Mouse (Mus musculus): ENCODE results near the gene Rapgef2.

Gene Rapgef2

GRCm38 (mm10) chr3:79286376-79287107, at the start of gene Rapgef2:
Gene Rapgef2 (minus strand): TSS chr3:79286517.
- no peak for DNase-seq

DNA sequence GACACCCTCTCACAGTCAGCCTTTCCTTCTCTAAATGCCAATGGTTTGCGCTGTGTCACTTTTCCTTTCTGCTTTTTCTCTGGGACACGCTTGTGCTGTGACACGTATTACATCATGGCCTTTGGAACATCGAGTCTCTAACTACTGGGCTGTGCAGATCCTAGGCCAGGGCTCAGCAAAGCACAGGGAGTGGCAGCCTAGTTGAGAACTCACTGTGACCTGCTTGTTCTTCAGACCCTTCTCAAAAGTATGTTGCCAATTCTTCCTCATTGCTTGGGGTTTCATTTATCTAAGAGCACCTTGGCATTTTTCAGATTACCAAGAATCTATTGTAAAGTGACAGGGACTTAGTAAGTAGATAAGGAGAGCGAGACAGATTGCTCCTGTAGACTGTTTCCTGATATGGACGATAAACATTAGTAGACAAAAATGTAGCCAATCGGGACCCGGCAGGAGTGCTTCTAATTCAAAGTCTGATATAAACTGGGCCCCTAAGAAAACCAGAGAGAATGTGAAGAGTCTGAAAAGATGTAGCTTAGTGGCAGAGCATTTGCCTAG, 47.4 kb upstream of the Rapgef2 start:
- DNase-seq = no peak

- DNase-seq = no peak
Observed at GRCm38 (mm10) chr3:79333051-79333450, 46.7 kb upstream of the Rapgef2 start.

DNA sequence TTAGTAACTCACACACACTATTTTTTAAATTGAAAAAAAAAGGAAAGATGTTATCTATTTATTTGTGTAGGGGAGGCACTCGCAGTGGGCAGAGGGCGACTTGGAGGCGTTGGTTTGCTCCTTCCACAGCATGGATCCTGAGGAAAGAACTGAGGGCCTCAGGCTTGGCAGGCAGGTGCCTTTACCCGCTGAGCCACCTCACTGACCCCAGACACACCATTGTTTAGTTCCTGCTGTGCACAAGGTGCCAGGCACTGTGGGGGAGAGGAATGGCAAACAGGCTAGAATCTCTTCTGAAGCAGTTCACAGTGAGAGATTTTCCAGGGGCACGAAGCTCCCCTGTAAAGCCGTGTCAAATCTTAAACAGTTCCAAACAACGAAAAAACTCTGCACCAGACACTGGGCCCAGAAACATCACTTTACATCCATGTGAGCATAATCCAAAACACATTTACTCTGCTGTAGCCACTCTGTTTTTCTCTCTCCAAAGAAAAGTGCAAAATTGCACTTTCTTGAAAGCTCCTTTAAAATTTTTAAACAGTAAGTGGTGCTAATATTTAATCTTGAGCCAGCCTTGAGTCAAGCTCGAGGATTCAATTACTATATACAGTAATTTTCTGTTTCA, 43.5 kb upstream of the Rapgef2 start:
- DNase-seq = no peak

- DNase-seq = no peak
Observed at GRCm38 (mm10) chr3:79324697-79325526, 38.6 kb upstream of the Rapgef2 start.

- DNase-seq = peak; percentile 69
Observed at GRCm38 (mm10) chr3:79314006-79314698, 27.8 kb upstream of the Rapgef2 start.

- DNase-seq = no peak
Observed at GRCm38 (mm10) chr3:79311895-79312294, 25.6 kb upstream of the Rapgef2 start.

DNA sequence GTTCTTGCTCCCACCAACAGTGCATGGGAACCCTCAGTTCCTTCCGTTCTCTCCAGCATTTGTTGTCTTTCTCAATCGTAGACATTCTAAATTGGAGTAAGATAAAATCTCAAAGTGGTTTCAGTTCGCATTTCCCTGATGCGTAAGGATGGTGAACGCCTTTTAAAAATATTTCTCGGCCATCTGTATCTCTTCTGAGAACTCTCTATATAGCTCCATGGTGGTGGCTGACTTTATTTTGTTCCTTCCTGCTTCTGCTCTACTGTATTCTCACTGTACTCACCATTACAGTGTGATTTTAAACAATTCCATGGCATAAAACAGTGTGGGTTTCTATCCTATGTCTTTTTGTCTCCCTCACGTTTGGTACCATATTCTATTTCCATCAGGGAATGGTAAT, 23.9 kb upstream of the Rapgef2 start:
- no peak for DNase-seq

GRCm38 (mm10) chr3:79308605-79309004, 22.3 kb upstream of the Rapgef2 start:
- no peak for DNase-seq

- no peak for DNase-seq
Observed at GRCm38 (mm10) chr3:79299401-79299800, 13.1 kb upstream of the Rapgef2 start.

- DNase-seq = no peak
Observed at GRCm38 (mm10) chr3:79297281-79297680, 11.0 kb upstream of the Rapgef2 start.

DNA sequence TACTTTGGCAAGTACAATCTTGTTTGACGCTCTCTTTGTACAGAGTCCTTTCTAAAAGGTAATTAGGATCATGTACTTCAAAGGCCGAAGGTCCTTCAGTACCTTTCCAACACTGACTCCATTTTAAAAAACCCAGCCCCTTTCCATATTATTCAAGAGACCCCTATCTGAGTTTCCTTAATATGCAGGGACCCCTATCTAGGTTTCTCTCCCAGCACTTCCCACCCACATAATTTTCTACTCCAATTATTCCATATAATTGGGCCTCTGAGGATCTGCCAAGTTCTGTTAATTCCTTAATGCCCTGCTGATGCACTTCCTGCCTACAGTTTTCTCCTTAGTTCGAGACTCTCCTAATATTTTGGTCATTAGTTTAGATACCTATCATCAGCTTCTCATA, 10.3 kb upstream of the Rapgef2 start:
- DNase-seq = no peak

- no peak for DNase-seq
Observed at GRCm38 (mm10) chr3:79296049-79296448, 9.7 kb upstream of the Rapgef2 start.

- DNase-seq = no peak
Observed at GRCm38 (mm10) chr3:79294701-79295100, 8.4 kb upstream of the Rapgef2 start.

DNA sequence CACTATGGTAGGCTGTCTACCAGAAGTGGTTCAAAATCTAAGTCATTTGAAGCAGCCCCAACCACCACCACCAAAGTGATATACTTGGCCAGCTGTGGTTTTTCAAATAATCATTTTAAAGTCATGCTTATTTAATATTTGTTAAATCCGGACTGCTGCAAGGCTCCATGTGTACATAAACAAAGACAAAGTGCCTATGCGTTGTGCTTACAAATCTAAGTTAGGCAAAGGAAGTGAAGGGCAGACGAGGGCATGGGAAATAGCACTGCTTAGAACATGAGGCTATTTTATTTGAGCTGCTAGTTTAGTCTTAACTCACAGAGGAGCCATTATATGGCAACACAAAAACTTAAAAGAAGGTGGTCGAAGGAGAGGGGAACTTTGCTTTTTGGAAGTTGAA, 6.7 kb upstream of the Rapgef2 start:
- no peak for DNase-seq

GRCm38 (mm10) chr3:79289050-79289449, 2.7 kb upstream of the Rapgef2 start:
- peak; percentile 33 for DNase-seq

DNA sequence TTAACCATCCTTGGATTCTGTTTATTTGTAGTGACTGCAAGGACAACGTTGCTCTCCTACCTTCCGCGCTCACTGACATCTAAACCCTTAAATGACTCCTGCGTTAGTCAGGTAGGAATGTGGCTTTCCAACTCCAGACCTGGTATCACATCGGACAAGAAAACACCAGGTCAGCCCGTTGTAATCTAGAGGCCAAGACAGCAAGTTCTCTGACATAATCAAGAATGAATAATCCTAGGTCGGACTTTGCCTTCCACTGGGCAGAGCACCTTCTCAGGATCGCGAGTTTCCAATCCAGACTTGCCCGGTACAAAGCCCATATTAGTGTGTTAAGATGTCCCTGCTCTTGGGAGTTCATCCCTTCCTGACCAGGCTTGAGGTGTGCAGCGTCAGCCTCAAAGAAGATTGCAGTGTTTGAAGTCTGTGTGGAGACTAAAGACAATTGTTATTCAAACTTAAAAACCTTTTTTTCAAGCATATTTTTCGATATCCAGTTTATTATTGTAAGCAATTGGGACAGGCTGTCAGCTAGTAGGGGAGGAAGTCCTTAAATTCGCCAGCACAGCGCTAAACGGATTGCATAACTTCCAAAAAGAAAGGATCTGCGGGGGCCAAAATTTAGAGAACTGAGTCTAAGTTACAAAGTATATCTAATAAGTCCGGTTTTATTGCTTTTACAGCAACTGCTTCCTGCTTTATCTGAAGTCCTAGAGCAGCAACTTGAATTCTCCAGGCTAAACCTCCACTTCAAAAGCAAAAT, 1.6 kb upstream of the Rapgef2 start:
- peak; percentile 23 for DNase-seq

DNA sequence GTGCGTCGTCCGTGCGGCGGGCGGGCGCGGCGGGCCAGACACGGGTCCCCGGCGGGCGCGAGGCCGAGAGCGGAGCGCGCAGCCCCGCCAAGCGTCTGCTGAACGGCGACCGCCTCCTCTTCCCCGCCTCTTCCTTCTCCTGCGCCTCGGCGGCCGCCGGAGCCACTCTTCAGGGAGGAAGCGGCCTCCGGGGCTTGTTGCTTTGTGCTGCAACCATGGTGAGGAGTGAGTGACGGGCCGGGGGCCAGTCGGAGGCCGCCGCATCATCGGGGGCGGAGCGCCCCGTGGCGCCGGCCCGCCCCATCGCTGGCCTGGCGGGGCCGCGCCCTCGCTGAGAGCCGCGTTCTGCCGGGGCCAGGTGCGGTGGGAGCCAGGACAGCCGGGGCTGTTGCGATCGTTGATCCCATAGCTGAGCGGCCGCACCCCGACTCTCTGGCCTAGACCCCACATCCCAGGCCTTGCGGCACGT, 825 bp upstream of the Rapgef2 start:
- DNase-seq = peak; percentile 96

GRCm38 (mm10) chr3:79286031-79286375, 314 bp downstream of the Rapgef2 start:
- no peak for DNase-seq

DNA sequence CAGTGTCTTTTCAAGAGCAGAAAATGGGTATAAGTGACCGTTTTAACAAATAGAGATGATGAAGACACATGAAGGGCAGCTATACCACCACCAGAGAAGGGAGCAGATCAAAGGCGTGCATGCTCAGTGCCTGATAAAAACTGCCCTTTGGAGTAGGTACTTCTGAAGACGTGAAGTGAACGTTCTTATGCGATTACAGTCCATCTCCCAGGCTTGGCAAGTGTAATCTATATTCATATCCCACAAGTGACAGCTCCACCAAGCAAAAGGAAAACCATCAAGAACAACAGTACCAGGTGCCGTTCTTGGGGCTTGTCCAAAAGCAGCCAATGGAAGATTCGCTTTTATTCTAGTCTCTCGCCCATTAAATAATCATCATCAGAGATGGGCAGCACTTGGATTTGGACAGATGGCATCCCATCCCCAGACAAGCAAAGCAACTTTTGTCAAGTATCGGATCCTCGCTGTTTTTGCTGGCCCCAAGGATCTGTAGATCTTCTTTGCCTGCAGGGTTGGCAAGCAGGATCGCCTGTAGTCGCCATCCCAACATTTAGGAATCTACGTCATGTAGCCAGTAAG, 1.1 kb downstream of the Rapgef2 start:
- DNase-seq = peak; percentile 34

GRCm38 (mm10) chr3:79283976-79284375, 2.3 kb downstream of the Rapgef2 start:
- no peak for DNase-seq

DNA sequence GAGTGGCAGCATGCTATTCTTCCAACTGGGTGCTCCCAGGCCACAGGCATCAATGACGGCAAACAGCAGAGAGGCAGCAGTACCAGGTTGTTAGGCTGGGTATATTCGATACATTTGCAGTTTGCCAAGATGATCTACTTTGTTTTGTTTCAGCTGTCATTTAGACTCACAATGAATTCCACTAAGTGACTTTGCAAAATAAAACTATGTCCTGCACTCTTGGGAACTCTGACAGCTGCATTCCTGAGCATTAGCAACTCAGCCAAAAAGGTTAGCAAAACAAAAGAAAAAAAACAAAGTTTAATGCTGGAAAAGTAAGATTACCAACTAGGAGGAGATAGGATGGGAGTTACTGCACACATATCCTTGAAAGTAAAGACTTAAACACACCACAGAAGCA, 3.3 kb downstream of the Rapgef2 start:
- no peak for DNase-seq

Data from right cerebral cortex, postnatal 25 days (tissue).